Comparison of ENCODE assay signal across 8 mouse cellular contexts in genomic region chr6:52417439-52418124, GRCm38 (mm10).
DNase-seq lines count a peak whose midpoint lies in the region; ATAC-seq lines count a peak whose summit lies in the region.

No protein-coding gene starts in this region.

- no peaks in the 10 kb centered on the region for H3K36me3 ChIP-seq in limb, embryonic 12.5 days

- H3K9me3 ChIP-seq in limb, embryonic 12.5 days, result no peaks in the 10 kb centered on the region

- peaks cover 35% of the 10 kb centered on the region for H3K4me1 ChIP-seq in limb, embryonic 12.5 days (replicated peaks)

- peak overlapping the region; percentile 8; the same call in 1 of the 2 replicates for H3K27ac ChIP-seq in limb, embryonic 12.5 days

- ATAC-seq in limb, embryonic 12.5 days (ENCODE audit: insufficient number of reproducible peaks, insufficient read depth, low FRiP score, low TSS enrichment, low read depth), result peak; percentile 79; the same call in 1 of the 2 replicates

- intact Hi-C loops in heart, postnatal 25 days (cut with DNase I), result no loop called here

- no peak overlapping the region for H3K9ac ChIP-seq in limb, embryonic 12.5 days (replicated peaks)

- H3K4me2 ChIP-seq in limb, embryonic 12.5 days, result peak overlapping the region; percentile 7; the same call in 1 of the 2 replicates

- no peak overlapping the region for H3K4me3 ChIP-seq in limb, embryonic 12.5 days (replicated peaks)

- WGBS in limb, embryonic 12.5 days, result 8% methylated on average over 10 of the region's 10 CpGs

- no peaks in the 10 kb centered on the region for H3K27me3 ChIP-seq in limb, embryonic 12.5 days

- DNase-seq in heart, adult 18-20 months, result peak; percentile 23 to 42
- DNase-seq in heart, postnatal 25 days (ENCODE audit: low spot score), result no peak
- peak; percentile 26 for DNase-seq in Muller cell, postnatal 12 days (ENCODE audit: inconsistent ontology term)
- peak; percentile 54 for DNase-seq in gastrocnemius, postnatal 25 days
- peak; percentile 30 to 56 for DNase-seq in urinary bladder, postnatal 36 days (ENCODE audit: low spot score in 2 of 2)
- no peak for DNase-seq in cerebellum, adult 8-10 months
- no peak for DNase-seq in adrenal gland, postnatal 25 days

Comparison
In these comparisons a context has a peak if more than half of its experiments do, and no peak if none do; other contexts are left out.
1. DNase-seq: peak in heart, adult 18-20 months (2 of 2), Muller cell, postnatal 12 days (single experiment), gastrocnemius, postnatal 25 days (single experiment) and urinary bladder, postnatal 36 days (2 of 2); none in heart, postnatal 25 days (single experiment), cerebellum, adult 8-10 months (single experiment) and adrenal gland, postnatal 25 days (single experiment).